Mouse (Mus musculus) liver, adult 2 months (tissue): Measurements from ENCODE around the gene Anxa5.

Experiments used
- CTCF ChIP-seq: fragments of 200-500 bp; IDR thresholded peaks from 2 replicates; pipeline ENCODE4 v1.5.1; 2011; ENCODE audit warnings: low read depth, low read length, control low read depth
- POLR2A ChIP-seq: fragments of 200-500 bp; IDR thresholded peaks from 2 replicates; pipeline ENCODE4 v1.6.1; 2011; ENCODE audit warnings: low read length, control low read depth; ENCODE audit not compliant: insufficient read depth; ENCODE audit errors: extremely low read depth

- TF ChIP-seq POLR2A, result no peak
- TF ChIP-seq CTCF, result no peak
These were observed 68.7 kb downstream of the Anxa5 start for GRCm38 (mm10) chr3:36406967-36407366.
